Mouse (Mus musculus): ENCODE measurements around the gene Nfe2l1.

Gene Nfe2l1

DNA sequence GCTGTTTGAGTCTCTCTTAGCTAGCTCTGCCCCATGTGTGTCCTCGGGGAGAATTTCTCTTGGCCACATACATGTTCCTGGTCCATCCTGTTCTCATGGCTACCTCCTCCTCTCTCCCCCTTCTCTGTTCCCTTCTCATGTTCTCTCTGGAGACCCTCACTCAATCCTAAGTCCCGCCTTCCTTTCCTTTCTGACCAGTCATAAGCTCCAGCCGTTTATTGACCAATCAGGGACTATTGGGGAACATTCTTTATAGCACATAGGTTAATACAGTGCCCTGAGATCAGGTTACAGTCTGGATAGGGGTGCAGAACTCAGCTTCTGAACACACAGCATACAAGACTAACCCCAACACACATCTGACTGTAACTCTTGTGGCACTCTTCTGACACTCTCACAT lies 17.5 kb upstream of the Nfe2l1 start:
- no peak for DNase-seq (ENCODE audit: low spot score in 2 of 2)

DNA sequence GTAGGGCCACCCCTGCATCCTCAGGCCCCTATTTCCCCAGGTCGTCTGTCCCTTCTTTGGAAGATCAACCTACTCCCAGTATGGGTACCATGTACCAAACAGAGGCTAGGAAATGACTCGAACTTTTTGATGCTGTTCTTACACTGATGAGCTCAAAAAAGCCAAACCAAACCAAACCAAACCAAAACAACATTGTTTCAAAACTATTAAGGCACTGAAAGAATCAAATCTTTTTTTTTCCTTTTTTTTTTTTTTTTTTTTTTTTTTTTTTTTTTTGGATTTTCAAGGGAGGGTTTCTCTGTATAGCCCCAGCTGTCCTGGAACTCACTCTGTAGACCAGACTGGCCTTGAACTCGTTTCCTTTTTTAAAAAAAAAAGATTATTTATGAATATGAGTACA lies 13.9 kb upstream of the Nfe2l1 start:
- no peak for DNase-seq (ENCODE audit: low spot score in 2 of 2)

DNA sequence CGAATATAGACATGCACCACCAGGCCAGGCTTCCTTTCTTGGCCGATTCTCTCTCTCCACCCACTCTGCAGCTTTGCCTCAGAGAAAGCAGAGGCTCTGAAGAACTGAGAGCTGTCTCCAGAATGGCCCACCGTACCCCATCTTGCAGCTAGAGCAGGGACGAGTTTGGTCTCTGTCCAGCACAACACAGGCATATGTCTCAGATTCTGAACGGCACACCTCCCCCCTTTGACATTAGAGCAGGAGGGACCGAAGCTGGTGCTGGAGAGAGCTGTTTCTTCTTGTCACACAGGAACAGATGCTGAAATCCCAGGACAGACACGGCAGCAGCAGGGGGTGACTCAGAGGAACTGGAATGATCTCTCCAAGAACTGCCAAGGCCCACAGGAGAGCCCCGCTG lies 10.5 kb upstream of the Nfe2l1 start:
- no peak for DNase-seq (ENCODE audit: low spot score in 2 of 2)

DNA sequence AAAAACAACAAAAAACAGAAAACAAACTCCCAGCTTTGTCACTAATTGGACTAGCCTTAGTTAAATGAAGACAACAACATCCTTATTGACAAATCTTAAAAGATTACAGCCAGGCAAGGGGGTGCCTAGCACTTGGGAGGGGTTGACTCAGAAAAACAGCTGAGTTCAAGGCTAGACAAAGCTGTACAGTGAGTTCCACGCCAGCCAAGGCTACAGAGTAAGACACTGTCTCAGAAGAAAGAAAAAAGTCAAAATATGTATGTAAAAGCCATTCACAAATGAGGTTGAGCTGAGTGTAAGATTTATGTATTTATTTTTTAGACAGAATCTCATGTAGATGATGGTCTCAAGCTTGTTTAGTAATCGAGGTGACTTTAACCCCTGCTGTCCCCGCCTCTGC lies 10.1 kb upstream of the Nfe2l1 start:
- no peak for DNase-seq (ENCODE audit: low spot score in 2 of 2)

DNA sequence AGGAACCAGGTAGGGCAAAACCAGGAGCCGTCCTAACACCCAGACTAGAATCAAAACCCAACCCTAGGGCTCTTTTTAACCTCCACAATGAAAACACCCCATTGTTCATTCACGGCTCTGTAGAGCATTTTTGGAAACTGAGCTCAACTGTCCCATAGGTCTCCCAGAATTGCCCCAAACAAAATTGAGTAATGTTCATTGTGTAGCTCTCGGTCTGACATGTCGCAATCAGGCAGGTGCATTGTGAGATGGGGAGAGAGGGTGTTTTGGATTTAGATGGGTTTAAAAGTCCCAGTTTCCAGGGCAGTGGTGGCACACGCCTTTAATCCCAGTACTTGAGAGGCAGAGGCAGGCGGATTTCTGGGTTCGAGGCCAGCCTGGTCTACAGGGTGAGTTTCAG lies 9.7 kb upstream of the Nfe2l1 start:
- DNase-seq (ENCODE audit: low spot score in 2 of 2): no peak

DNA sequence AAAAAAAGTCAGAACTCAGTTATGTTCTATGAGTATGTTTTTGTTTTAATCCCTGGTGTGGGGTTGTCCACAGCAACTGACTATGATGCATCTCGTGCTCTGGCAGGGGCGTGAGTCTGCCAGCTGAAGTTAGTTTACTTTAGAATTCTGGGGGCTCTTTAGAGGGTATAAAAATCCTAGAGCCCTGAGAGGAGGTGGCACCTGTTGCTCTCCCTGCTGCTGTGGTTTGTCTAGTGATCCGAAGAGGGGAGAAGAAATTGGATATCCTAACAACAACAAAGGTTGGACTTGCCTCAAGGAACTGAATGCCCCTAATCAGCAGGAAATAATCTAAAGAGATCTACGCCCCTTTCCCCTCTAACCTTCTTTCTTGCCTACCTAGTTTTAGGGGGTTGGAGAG lies 8.6 kb upstream of the Nfe2l1 start:
- no peak for DNase-seq (ENCODE audit: low spot score in 2 of 2)

DNA sequence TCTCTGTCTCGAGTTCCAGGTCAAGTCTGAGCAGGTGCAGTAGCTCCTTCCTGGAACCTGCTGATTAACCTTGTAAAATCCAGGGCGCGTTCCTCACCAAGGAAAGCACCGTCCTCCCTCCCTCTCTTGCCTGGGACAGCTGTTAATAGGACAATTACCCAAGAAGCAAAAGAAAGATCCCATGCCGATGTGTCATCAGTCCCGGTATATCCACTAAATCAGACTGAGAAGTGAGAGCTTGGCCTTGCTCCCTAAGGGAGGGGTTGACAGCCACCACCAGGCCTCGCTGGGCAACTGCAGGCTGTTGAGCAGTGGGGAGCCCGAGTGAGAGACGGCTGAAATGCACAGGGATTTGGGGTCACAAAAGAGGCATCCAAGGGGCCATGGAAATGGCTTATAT lies 7.5 kb upstream of the Nfe2l1 start:
- DNase-seq (ENCODE audit: low spot score in 2 of 2): no peak

DNA sequence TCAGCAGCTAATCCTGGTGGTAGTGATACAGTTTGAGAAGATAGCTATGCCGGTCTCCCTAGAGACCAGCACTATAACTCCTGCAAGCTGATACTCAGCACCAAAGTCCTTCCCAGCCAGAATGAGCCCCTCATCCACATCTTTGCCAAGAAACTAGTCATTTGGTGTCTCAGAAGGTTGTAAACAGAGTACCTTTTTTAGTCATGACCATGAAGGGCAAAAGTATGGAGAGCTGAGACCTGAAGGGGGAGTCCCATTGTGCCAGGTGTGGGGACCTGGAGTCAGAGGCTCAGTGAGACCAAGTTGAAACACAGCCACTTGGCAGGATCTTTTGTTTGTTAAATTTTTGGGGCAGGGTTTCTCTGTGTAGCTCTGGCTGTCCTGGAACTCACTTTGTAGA lies 4.4 kb upstream of the Nfe2l1 start:
- DNase-seq (ENCODE audit: low spot score in 2 of 2): no peak

DNA sequence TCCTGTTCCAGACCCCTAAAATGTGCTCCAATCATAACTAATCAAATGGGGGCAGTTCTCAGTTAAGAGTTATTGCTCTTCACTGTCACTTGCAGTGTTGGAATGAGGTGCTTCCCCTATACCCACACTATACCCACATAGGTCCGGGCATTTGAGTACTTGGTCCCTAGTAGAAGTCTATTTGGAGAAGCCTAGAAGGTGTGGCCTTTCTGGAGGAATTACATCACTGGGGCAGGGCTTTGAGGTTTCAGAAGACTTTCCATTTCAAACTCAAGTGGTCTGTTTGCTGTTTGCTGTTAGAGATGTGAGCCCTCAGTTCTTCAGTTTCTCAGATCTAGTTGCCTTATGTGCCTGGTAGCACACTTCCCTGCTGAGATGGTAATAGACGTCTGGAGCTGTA lies 3.2 kb upstream of the Nfe2l1 start:
- DNase-seq (ENCODE audit: low spot score in 2 of 2): no peak

DNA sequence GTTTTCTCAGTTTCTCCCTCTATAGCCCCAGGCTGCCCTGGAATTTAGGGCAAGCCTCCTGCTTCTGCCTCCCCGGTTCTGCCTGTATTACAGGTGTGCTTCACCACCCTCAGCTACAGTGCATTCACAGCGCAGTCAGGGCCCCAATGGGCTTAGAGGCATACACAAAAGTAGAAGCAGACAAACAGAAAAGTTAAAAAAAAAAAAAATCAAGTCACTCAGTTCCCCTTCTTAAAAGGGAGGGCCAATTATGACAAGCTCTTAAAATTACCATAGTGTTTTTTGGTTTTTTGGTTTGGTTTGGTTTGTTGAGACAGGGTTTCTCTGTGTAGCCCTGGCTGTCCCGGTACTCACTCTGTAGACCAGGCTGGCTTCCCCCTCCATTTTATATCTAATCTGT lies 2.8 kb upstream of the Nfe2l1 start:
- no peak for DNase-seq (ENCODE audit: low spot score in 2 of 2)

DNA sequence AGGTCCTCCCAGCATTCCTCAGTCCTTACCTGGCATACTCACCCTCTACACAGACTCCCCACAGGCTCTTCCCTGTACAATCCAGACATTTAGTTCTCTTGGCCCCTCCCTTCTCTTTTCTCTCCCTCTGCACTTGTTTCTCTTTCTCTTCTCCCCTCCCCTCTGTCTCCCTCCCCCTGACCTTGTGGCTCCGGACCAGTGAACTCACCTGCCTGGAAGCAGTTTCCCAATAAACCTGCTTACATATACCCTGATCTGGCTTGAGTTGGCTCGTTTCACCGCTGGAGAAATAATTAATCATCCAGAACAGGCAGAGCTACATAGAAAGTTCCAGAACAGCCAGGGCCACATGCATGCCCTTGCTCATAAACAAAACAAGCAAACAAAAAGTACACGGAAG lies 1.7 kb upstream of the Nfe2l1 start:
- no peak for DNase-seq (ENCODE audit: low spot score in 2 of 2)

DNA sequence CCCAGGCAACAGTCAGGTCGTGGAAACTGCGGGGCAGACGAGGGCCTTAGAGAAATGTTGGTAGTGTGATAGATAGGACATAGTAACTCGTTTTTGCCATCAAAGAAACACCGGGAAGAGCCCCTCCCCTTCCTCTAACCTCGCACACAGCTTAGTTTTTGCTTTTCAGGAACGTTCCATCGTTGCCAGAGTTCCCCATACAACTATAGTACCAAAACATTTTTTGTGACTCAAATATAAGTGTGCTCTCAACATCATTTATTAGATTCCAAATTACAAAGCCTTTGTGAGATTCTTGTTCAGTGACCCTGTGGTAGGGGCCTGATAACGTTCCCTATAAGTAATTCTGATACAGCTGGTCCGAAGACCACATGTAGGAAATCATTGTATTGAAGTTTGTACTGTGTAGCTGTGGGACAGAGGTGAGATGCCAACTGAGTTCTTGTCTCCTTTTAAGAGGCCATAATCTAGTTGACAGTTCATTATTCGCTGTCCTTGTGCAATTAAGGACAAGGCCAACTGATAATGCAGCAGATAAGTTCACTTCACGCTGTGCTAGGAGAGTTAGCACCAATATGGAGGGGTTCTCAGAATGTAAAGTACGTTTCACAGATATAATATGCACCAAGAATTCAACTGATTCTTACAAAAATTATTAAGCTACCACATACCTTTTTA lies 910 bp upstream of the Nfe2l1 start:
- DNase-seq (ENCODE audit: low spot score in 2 of 2): no peak

DNA sequence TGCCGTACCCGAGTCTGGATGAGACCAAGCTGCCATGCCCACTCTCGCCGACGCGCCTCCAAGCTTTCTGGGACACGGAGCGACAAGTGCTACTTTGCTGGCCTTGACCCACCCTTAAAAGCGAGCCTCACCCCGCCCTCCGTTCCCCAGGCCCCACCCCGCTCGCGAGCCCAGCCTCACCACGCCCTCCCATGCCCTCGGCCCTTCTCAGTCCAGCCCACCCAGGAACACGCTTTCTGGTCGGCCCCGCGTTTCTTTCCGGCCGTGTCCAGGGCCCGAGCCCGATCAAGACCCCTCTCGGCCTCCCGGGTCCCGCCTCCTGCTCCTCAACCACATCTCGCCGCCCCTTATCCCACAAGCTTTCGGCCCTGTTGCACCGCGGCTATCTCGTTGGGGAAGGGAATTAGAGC lies 360 bp downstream of the Nfe2l1 start:
- peak; percentile 92 to 94 for DNase-seq (ENCODE audit: low spot score in 2 of 2)

DNA sequence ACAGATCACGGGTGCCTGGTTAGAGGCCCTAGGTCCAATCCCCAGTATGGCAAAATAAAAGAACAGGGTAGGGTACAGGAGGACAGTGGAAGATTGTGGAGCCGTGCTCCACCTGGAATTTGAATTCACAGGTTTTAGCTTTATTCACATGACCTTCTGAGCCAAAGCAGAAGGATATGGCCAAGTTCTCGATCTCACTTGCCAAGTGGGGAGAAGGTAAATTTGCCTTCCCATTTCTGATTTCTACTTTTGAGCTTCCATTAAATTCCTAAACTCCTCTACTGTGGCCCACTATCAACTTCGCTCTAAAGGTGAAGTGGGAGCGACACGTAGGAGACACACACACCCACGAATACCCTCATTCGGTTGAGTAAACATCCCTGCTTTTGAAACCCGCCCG lies 887 bp downstream of the Nfe2l1 start:
- no peak for DNase-seq (ENCODE audit: low spot score in 2 of 2)

DNA sequence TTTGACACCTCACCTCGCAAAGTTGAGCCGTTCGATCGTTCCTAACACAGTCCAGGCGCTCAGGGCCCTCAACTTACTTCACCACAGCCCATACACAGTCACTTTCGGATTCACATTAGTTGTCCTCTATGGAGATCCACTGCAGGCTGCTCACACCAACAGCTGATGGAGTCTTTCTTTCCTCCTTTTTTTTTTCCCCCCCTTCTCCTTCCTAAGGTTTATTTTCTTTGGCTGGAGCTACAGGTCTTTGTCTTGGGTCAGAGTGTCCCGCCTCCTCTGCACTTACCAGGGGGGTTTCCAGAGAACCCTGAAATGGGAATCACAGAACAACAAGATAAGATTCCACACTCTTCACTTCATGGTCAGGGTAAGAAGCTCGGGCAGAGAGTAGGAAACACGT lies 1.9 kb downstream of the Nfe2l1 start:
- DNase-seq (ENCODE audit: low spot score in 2 of 2): no peak

DNA sequence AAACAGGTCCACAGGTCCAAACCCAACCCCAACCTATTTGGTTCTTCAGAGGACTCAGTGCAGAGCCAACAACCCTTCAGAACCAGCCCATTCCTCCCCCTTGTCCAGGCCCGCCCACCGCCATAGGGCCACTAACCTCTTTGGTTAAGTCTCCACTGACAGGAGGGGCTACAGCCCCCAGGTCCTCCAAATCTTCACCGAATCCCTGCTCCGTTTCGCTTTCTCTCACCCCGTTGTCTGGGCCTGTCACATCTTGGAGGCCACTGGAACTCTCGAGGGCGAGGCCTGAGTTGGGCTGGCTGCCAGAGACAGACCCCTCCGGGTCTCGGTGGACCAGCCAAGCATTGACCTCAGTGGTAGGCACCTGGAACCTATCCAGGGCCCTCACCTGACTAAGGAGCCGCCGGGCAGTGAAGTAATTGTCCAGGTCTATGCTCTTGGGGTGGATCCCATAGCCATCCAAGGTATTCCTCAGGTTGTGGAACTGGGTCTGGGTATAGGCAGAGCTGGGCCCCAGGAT lies 2.6 kb downstream of the Nfe2l1 start:
- no peak for DNase-seq (ENCODE audit: low spot score in 2 of 2)

DNA sequence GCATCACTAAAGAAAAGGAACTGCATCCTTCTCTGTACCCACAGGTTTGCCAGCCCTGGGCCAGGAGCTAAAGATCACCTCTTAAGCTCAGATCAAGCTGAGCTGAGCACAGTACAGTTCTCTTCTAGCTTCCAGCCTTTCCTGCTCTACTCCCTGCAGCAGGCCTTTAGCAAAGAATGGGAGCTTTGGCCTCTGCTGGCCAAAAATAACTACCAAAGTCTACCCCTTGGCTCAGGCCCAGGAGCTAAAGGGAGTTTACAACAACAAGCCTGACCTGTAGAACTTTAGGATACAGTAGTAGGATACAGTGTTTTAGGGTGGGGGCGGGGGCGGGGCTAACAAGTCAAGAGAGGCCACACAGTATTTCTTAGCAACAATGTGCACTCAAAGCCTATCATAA lies 3.3 kb downstream of the Nfe2l1 start:
- DNase-seq (ENCODE audit: low spot score in 2 of 2): no peak

DNA sequence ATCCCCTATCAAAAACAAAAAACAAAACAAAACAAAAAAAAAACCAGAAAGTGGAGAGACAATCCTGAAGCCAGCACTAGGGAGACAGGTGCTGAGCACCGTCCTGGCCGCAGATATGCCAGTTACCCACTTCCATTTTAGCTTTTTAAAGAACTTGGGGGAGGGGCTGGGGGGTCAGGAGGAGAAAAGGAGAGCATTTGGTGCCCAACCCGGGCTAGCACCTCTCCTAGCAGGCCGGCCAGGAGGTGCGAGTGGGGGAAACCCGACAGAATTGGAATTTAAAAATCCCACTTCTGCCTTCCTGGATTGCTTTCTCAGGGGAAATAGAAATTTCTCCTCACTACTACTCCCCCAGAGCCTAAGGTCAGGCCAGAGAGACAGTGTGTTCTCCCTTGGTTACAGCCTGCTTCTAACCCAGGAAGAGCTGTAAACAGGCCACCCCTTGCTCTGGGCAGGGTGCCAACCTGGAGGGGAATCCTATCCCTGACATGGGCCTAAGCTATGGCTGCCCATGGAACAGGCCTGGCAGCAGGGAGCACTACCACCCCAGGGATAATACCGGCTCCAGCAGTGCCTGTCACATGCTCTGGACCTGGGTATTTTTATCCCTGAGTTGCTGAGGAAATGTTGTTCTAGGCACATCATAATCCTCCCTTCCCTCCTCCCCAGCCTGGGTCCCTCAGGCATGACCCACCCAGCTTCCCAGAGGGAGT lies 4.8 kb downstream of the Nfe2l1 start:
- no peak for DNase-seq (ENCODE audit: low spot score in 2 of 2)

DNA sequence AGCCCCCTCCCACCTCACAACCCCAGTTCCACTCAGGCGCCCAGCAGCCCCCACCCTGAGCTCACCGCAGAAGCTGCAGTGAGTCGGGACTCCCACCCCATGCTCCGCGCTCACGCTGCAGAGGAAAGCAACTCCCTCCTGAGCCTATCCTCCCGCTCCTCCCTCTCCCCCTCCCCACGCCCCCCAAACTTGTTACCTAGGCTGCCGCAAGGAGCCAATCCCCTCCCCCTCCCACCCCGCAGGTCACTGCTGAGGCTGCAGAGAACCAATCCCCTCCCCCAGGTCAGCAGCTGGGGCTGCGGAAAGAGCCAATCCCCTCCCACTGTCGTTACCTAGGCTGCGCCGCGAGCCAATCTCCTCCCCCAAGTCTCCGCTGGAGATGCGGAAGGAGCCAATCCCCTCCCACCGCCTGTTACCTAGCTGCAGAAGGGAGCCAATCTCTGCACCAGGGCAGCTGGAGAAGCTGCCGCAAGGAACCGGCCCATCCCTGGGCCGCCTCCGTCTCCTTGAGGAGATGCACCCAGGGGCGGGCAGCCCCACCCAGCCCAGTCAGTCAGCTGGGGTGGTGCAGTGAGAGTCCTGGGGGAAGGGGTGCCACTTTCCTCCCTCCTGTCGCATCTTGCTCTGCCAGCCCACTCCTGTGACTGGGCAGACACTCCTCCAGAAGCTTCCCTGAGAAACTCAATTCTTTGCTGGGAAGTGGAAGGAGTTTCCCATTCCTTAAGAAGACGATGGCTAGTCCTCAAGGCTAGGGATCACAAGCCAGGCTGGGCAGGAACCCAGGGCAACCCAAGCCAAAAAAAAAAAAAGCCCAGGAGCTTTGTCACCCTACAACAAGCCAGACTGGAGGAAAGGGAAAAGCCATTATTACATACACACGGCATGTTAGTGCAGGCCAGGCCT lies 5.6 kb downstream of the Nfe2l1 start:
- DNase-seq (ENCODE audit: low spot score in 2 of 2): peak; percentile 80 to 89

DNA sequence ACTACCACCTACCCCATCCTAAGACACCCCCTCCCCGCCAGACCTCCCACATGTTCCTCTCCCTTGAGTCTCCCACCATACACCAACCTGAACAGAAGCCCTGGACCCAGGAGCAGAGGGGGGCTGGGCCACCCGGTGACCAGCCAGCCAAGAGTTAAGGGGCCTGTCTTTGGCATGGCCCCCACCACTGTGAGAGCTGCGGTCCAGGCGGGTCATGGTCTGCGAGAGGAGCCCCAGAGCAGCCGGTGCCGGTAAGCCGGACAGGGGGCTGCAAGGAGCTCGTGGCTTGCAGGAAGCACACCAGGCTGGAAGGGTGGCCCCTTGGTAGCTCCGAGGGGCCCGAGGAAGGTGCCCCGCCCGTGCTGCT lies 6.3 kb downstream of the Nfe2l1 start:
- DNase-seq (ENCODE audit: low spot score in 2 of 2): no peak

DNA sequence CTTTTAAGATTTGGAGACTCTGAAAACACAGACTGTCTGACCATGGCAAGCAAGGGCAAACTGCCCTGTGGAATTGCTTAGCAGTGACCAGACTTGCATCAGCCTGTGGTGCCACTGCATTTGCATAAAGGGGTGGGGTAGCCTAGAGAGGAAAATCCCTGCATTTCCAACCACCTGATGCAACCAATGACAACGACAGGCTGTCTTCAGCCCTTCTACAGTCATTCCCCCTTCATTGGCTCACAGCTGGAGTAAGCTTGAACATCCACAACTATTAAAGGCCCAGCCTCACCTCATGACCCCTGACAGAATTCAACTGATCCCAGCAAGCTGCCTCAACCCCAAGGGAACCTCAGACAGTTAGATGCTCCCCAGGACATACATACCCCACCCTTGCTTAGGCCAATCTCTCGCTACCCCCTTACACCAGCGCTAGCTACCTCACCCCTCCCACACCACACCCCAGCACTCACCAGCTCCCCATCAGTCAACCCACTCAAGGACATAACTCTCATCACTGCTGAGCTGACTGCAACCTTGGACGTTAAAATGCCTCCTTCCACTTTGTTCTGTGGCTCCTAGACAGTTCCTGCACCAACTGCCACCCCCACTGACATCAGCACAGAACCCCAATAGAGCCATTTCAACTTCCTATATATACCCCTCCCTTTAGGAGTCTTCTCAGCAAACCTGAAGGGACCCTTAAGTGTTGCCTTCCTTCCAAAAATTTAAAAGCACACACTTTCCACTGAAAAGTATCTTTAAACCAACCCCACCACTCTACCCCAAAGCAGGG lies 6.9 kb downstream of the Nfe2l1 start:
- DNase-seq (ENCODE audit: low spot score in 2 of 2): no peak

DNA sequence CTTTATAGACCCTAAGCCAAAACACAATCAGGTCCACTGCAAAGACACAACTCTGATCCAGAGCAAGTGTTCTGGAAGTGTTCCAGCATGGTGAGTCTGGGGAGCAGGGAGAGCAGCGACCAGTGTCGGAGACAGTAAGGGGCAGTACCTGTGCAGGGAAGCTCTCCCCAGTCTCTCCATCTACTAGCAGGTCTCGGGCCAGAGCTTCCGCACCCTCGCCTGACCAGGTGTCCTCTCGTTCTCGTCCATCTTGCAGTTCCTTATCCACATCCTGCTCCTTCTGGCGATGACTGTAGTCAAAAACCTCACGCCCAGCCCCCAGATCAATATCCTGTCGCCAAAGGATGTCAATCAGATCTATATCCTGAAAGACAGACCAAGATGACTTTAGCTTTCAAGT lies 7.8 kb downstream of the Nfe2l1 start:
- DNase-seq (ENCODE audit: low spot score in 2 of 2): no peak
